Comparison of ENCODE assay signal across 10 mouse cellular contexts in the genomic region with DNA sequence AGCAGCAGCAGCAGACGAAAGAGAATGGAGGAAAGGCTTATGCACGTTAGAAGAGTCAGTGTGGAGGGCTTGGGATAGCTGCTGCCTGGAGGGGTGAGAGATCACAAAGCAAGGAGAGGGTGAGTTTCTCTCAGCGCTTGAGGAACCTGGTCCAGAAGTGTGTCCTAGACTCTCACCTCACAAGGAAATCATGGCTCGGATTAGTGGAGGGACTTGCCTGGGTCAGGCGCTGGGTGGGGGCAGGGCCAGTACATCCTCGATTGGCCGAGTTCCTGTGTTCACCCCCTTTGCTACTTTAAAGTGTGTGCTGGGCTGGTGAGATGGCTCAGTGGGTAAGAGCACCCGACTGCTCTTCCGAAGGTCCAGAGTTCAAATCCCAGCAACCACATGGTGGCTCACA. TPM values are rescaled to one million over a fixed set of nuclear protein-coding genes. Genes with fewer than 3 reads are reported as not detected.
DNase-seq lines count a peak whose midpoint lies in the region; ATAC-seq and TF ChIP-seq lines count a peak whose summit lies in the region.
"Had no signal": no experiment of that assay in that cellular context is flagged by ENCODE, and none has a peak within 500 bp of the region (broad histone marks: within the 10 kb centered on the region; RNA-seq: fewer than 3 reads in every experiment).

No protein-coding gene starts in this region.

- no peak for TF ChIP-seq POLR2A in brain, embryonic 14.5 days (IDR thresholded peaks at IDR 0.05; ENCODE audit: borderline replicate concordance, extremely low read depth, insufficient read depth, insufficient read length, poor library complexity, severe bottlenecking)

- DNase-seq in heart, adult 11 months = peak; percentile 89
- no peak for DNase-seq in heart, postnatal 10 days
- DNase-seq in brain, embryonic 14.5 days (ENCODE audit: low read depth) = peak; percentile 24
- DNase-seq in hindbrain, embryonic 10.5 days (ENCODE audit: low spot score) = no peak
- DNase-seq in midbrain, embryonic 14.5 days = peak; percentile 20
- no peak for DNase-seq in adrenal gland, postnatal 25 days
- DNase-seq in right cerebral cortex, postnatal 36 days (ENCODE audit: low spot score in 2 of 2) = no peak
- DNase-seq: lung, embryonic 14.5 days had no signal

- H3K36me3 ChIP-seq in hindbrain, embryonic 10.5 days = no peaks in the 10 kb centered on the region
- no peaks in the 10 kb centered on the region for H3K36me3 ChIP-seq in midbrain, embryonic 14.5 days (ENCODE audit: control insufficient read depth, insufficient read depth, low read length)

- H3K4me1 ChIP-seq in hindbrain, embryonic 10.5 days (replicated peaks) = peaks cover 33% of the 10 kb centered on the region
- peaks cover 14% of the 10 kb centered on the region for H3K4me1 ChIP-seq in midbrain, embryonic 14.5 days (ENCODE audit: control insufficient read depth, insufficient read depth, low read length)

- peak overlapping the region; percentile 69 for H3K27ac ChIP-seq in hindbrain, embryonic 10.5 days
- H3K27ac ChIP-seq in midbrain, embryonic 14.5 days (replicated peaks; ENCODE audit: low read depth, low read length) = peak overlapping the region; percentile 81

- peak overlapping the region; percentile 7; the same call in 1 of the 2 replicates for H3K4me3 ChIP-seq in hindbrain, embryonic 10.5 days
- no peak overlapping the region for H3K4me3 ChIP-seq in midbrain, embryonic 14.5 days (replicated peaks; ENCODE audit: low read depth, low read length)

- intact Hi-C loops in heart, postnatal 10 days (cut with DNase I) = no loop called here

- 52% methylated on average over 9 of the region's 9 CpGs for WGBS in hindbrain, embryonic 10.5 days
- WGBS in midbrain, embryonic 14.5 days = 39% methylated on average over 9 of the region's 9 CpGs

- H3K27me3 ChIP-seq in hindbrain, embryonic 10.5 days (ENCODE audit: insufficient read depth, poor library complexity, severe bottlenecking) = no peaks in the 10 kb centered on the region; the same call in 1 of the 2 replicates
- no peaks in the 10 kb centered on the region for H3K27me3 ChIP-seq in midbrain, embryonic 14.5 days (ENCODE audit: control insufficient read depth, insufficient read depth, low read length)

- H3K9me3 ChIP-seq in hindbrain, embryonic 10.5 days = 0 out of 2 replicates have a peak, but pooled peaks cover 4% of the 10 kb centered on the region
- no peaks in the 10 kb centered on the region for H3K9me3 ChIP-seq in midbrain, embryonic 14.5 days (ENCODE audit: control insufficient read depth, low read length)

- peak overlapping the region; percentile 35 for H3K4me2 ChIP-seq in midbrain, embryonic 14.5 days (ENCODE audit: low read length)
- H3K4me2 ChIP-seq: lung, embryonic 14.5 days had no signal

- no peak for ATAC-seq in midbrain, embryonic 14.5 days (ENCODE audit: low FRiP score, low TSS enrichment)
- ATAC-seq in frontal cortex, adult (ENCODE audit: low TSS enrichment) = no peak

- no peak for TF ChIP-seq CTCF in brain, embryonic 14.5 days (IDR thresholded peaks at IDR 0.05; ENCODE audit: borderline replicate concordance, extremely low read depth, insufficient read depth, insufficient read length)

- no peak overlapping the region for H3K9ac ChIP-seq in midbrain, embryonic 14.5 days (replicated peaks; ENCODE audit: low read length)
- H3K9ac ChIP-seq: lung, embryonic 14.5 days had no signal

RNA-seq across cellular contexts. Expression of gene Cpne7, which starts 18.6 kb away (rescaled TPM):
- 1 to 10 TPM in 1 of 2 experiments, under 1 TPM in 1; 0.64 to 1.3 TPM for total RNA-seq in heart, postnatal 10 days (2021)
- 5.8 and 8.5 TPM in 2 replicates for polyA plus RNA-seq in brain, embryonic 14.5 days (2012; rRNA removed)
- 0.12 and 0.63 TPM in 2 replicates for polyA plus RNA-seq in hindbrain, embryonic 10.5 days (2016; fragmentation: Nextera tagmentation; extraction: Ambion mirVana)
- 1.8 and 3.7 TPM in 2 replicates for polyA plus RNA-seq in midbrain, embryonic 14.5 days (2014; fragmentation: Nextera tagmentation; extraction: Ambion mirVana)
- 4.6 and 6.4 TPM in 2 replicates for total RNA-seq in adrenal gland, postnatal 25 days (2021)

RNA-seq across cellular contexts. Expression of gene Sult5a1, which starts 22.3 kb away (rescaled TPM):
- total RNA-seq in heart, postnatal 10 days (2021) = 1 to 10 TPM; 1.3 to 2.3 TPM
- 1.8 and 3.5 TPM in 2 replicates for polyA plus RNA-seq in brain, embryonic 14.5 days (2012; rRNA removed)
- 4.3 and 5.8 TPM in 2 replicates for polyA plus RNA-seq in hindbrain, embryonic 10.5 days (2016; fragmentation: Nextera tagmentation; extraction: Ambion mirVana)
- 0.95 TPM in 1 of 2 replicates, not detected in the other for polyA plus RNA-seq in midbrain, embryonic 14.5 days (2014; fragmentation: Nextera tagmentation; extraction: Ambion mirVana)
- 5.3 and 5.5 TPM in 2 replicates for total RNA-seq in adrenal gland, postnatal 25 days (2021)

RNA-seq across cellular contexts. Expression of gene Rpl13, which starts 33.7 kb away (rescaled TPM):
- total RNA-seq in heart, postnatal 10 days (2021) = 100 to 1,000 TPM; 536 to 545 TPM
- 1,764 and 1,996 TPM in 2 replicates for polyA plus RNA-seq in brain, embryonic 14.5 days (2012; rRNA removed)
- polyA plus RNA-seq in hindbrain, embryonic 10.5 days (2016; fragmentation: Nextera tagmentation; extraction: Ambion mirVana) = 1,248 and 1,330 TPM in 2 replicates
- 843 and 877 TPM in 2 replicates for polyA plus RNA-seq in midbrain, embryonic 14.5 days (2014; fragmentation: Nextera tagmentation; extraction: Ambion mirVana)
- 560 and 633 TPM in 2 replicates for total RNA-seq in adrenal gland, postnatal 25 days (2021)

RNA-seq across cellular contexts. Expression of gene Dpep1, which starts 50.2 kb away (rescaled TPM):
- total RNA-seq in heart, postnatal 10 days (2021) = 10 to 100 TPM in 1 of 2 experiments, 1 to 10 TPM in 1; 9.6 to 29.0 TPM
- polyA plus RNA-seq in brain, embryonic 14.5 days (2012; rRNA removed) = 0.37 and 0.66 TPM in 2 replicates
- polyA plus RNA-seq in hindbrain, embryonic 10.5 days (2016; fragmentation: Nextera tagmentation; extraction: Ambion mirVana) = 3.2 and 4.9 TPM in 2 replicates
- not detected in 2 replicates for polyA plus RNA-seq in midbrain, embryonic 14.5 days (2014; fragmentation: Nextera tagmentation; extraction: Ambion mirVana)
- 30.1 and 32.6 TPM in 2 replicates for total RNA-seq in adrenal gland, postnatal 25 days (2021)
- polyA plus RNA-seq: cortical plate, adult 2 months had no signal

Comparison
In these comparisons a context has a peak if more than half of its experiments do, and no peak if none do; other contexts are left out.
1. DNase-seq: peak in heart, adult 11 months (single experiment), brain, embryonic 14.5 days (single experiment) and midbrain, embryonic 14.5 days (single experiment); none in heart, postnatal 10 days (0 of 2), hindbrain, embryonic 10.5 days (single experiment), adrenal gland, postnatal 25 days (single experiment) and right cerebral cortex, postnatal 36 days (0 of 2).